ENCODE assay signal across 7 mouse cellular contexts in genomic region chr1:193034951-193035370, GRCm38 (mm10). TPM values are rescaled to one million over a fixed set of nuclear protein-coding genes. Genes with fewer than 3 reads are reported as not detected.
A peak's percentile ranks its signal among the peaks of the same experiment; 100 is the strongest.
DNase-seq lines count a peak whose midpoint lies in the region; ATAC-seq and TF ChIP-seq lines count a peak whose summit lies in the region.

No protein-coding gene starts in this region.

- H3K4me3 ChIP-seq in lung, embryonic 14.5 days (ENCODE audit: low read depth, low read length), result peak overlapping the region; percentile 55
- H3K4me3 ChIP-seq in limb, embryonic 15.5 days, result peak overlapping the region; percentile 65
- peak overlapping the region; percentile 68 for H3K4me3 ChIP-seq in stomach, embryonic 15.5 days (replicated peaks)

- under 1% methylated on average over 19 of the region's 19 CpGs for WGBS in lung, embryonic 14.5 days
- whole genome bisulfite sequencing in limb, embryonic 15.5 days, result 2% methylated on average over 19 of the region's 19 CpGs
- 4% methylated on average over 19 of the region's 19 CpGs for WGBS in stomach, embryonic 15.5 days

- peaks cover 14% of the 10 kb centered on the region for H3K27me3 ChIP-seq in lung, embryonic 14.5 days (ENCODE audit: insufficient read depth, low read length)
- no peaks in the 10 kb centered on the region for H3K27me3 ChIP-seq in limb, embryonic 15.5 days
- 0 out of 2 replicates have a peak, but pooled peaks cover 2% of the 10 kb centered on the region for H3K27me3 ChIP-seq in stomach, embryonic 15.5 days (replicated peaks)

- H3K9me3 ChIP-seq in lung, embryonic 14.5 days (ENCODE audit: low read depth, low read length), result no peaks in the 10 kb centered on the region
- H3K9me3 ChIP-seq in limb, embryonic 15.5 days, result no peaks in the 10 kb centered on the region
- no peaks in the 10 kb centered on the region for H3K9me3 ChIP-seq in stomach, embryonic 15.5 days

- peak overlapping the region; percentile 52; the same call in 1 of the 2 replicates for H3K9ac ChIP-seq in lung, embryonic 14.5 days
- H3K9ac ChIP-seq in limb, embryonic 15.5 days, result 0 out of 2 replicates have a peak overlapping the region, but pooled peaks have one; percentile 35
- H3K9ac ChIP-seq in stomach, embryonic 15.5 days, result peak overlapping the region; percentile 48; the same call in 1 of the 2 replicates

- no peak for ATAC-seq in lung, embryonic 14.5 days (ENCODE audit: insufficient read depth)
- ATAC-seq in erythroblast, adult 5-6 weeks (replicated peaks; ENCODE audit: low FRiP score, poor library complexity, severe bottlenecking), result peak; percentile 25
- ATAC-seq in limb, embryonic 15.5 days (ENCODE audit: insufficient number of reproducible peaks, low FRiP score, low TSS enrichment, low read depth), result peak; percentile 32; the same call in 1 of the 2 replicates
- ATAC-seq in stomach, embryonic 15.5 days (ENCODE audit: insufficient read depth, low FRiP score, low read depth), result no peak

- H3K4me2 ChIP-seq in lung, embryonic 14.5 days, result peak overlapping the region; percentile 87
- H3K4me2 ChIP-seq in limb, embryonic 15.5 days, result peak overlapping the region; percentile 95
- peak overlapping the region; percentile 92 for H3K4me2 ChIP-seq in stomach, embryonic 15.5 days

- no peaks in the 10 kb centered on the region for H3K36me3 ChIP-seq in lung, embryonic 14.5 days (ENCODE audit: insufficient read depth)
- no peaks in the 10 kb centered on the region for H3K36me3 ChIP-seq in limb, embryonic 15.5 days
- H3K36me3 ChIP-seq in stomach, embryonic 15.5 days, result no peaks in the 10 kb centered on the region

- no peaks in the 10 kb centered on the region for H3K4me1 ChIP-seq in lung, embryonic 14.5 days (ENCODE audit: insufficient read depth)
- H3K4me1 ChIP-seq in limb, embryonic 15.5 days, result peaks cover 18% of the 10 kb centered on the region
- peaks cover 9% of the 10 kb centered on the region; the same call in 1 of the 2 replicates for H3K4me1 ChIP-seq in stomach, embryonic 15.5 days

- no peak overlapping the region for H3K27ac ChIP-seq in lung, embryonic 14.5 days (ENCODE audit: low read depth)
- H3K27ac ChIP-seq in limb, embryonic 15.5 days, result no peak overlapping the region
- no peak overlapping the region for H3K27ac ChIP-seq in stomach, embryonic 15.5 days

- DNase-seq in lung, embryonic 14.5 days, result no peak
- DNase-seq in lung, postnatal 4 days, result no peak
- peak; percentile 44 for DNase-seq in c-Kit-positive CD71-positive TER-119-positive erythroid progenitor cells, embryonic 14.5 days (ENCODE audit: low spot score)
- DNase-seq in B cell, adult 2 months, result no peak

- no peak for TF ChIP-seq CTCF in lung, embryonic 14.5 days (IDR thresholded peaks at IDR 0.05; ENCODE audit: low read depth)

RNA-seq across cellular contexts. Expression of gene Syt14, which starts 0.6 kb away (rescaled TPM):
- polyA plus RNA-seq in lung, embryonic 14.5 days (2014; fragmentation: Nextera tagmentation; extraction: Ambion mirVana), result 1.2 and 1.4 TPM in 2 replicates
- total RNA-seq in erythroblast, adult 5-6 weeks (2015; ENCODE audit: low replicate concordance), result 17.1 and 18.8 TPM in 2 replicates
- total RNA-seq in erythroblast, adult 5-6 weeks (2017; ENCODE audit: low replicate concordance), result 31.9 and 41.0 TPM in 2 replicates
- 0.97 and 1.5 TPM in 2 replicates for polyA plus RNA-seq in limb, embryonic 15.5 days (2015; fragmentation: Nextera tagmentation; extraction: Ambion mirVana)
- 1.7 and 1.9 TPM in 2 replicates for polyA plus RNA-seq in stomach, embryonic 15.5 days (2015; fragmentation: Nextera tagmentation; extraction: Ambion mirVana)

Comparison
In these comparisons a context has a peak if more than half of its experiments do, and no peak if none do; other contexts are left out.
1. ATAC-seq: peak in erythroblast, adult 5-6 weeks (single experiment) and limb, embryonic 15.5 days (single experiment); none in lung, embryonic 14.5 days (single experiment) and stomach, embryonic 15.5 days (single experiment).
2. Peak in every context shown above with its lines, with median percentiles within 50 percentile points of each other: H3K4me2 ChIP-seq, H3K4me3 ChIP-seq and H3K9ac ChIP-seq.